Mouse (Mus musculus) neural tube, embryonic 11.5 days (tissue): ENCODE data around the gene Hivep2. TPM values are rescaled to one million over a fixed set of nuclear protein-coding genes. Genes with fewer than 3 reads are reported as not detected.

Experiments used
- ATAC-seq: fragments of 200-750 bp; cut with Nextera tagmentation; 2 replicates; pipeline ENCODE4 v1.8.0; 2017; ENCODE audit warnings: moderate number of reproducible peaks, mild to moderate bottlenecking, moderate TSS enrichment, moderate library complexity; ENCODE audit not compliant: insufficient read depth, low FRiP score, low TSS enrichment
- DNase-seq: peaks from one replicate; pipeline ENCODE4 v3.0.0-alpha.2; 2015; ENCODE audit warnings: low spot score
- H3K27ac ChIP-seq: fragments of 300-500 bp; sonication (generic); 2 replicates; pipeline ENCODE4 v1.5.1; 2014; ENCODE audit warnings: low read depth, mild to moderate bottlenecking, low read length
- H3K27me3 ChIP-seq: fragments of 300-500 bp; sonication (generic); 2 replicates; pipeline ENCODE4 v1.6.1; 2014; ENCODE audit warnings: mild to moderate bottlenecking, low read length, mixed read lengths; ENCODE audit not compliant: control insufficient read depth, insufficient read depth
- H3K36me3 ChIP-seq: fragments of 300-500 bp; sonication (generic); 2 replicates; pipeline ENCODE4 v1.6.1; 2014; ENCODE audit warnings: mild to moderate bottlenecking, low read length, moderate library complexity, mixed read lengths; ENCODE audit not compliant: control insufficient read depth, insufficient read depth
- H3K4me1 ChIP-seq: fragments of 300-500 bp; sonication (generic); 2 replicates; pipeline ENCODE4 v1.6.1; 2014; ENCODE audit warnings: low read length, mixed read lengths; ENCODE audit not compliant: control insufficient read depth, insufficient read depth
- H3K4me2 ChIP-seq: fragments of 300-500 bp; sonication (generic); 2 replicates; pipeline ENCODE4 v1.6.1; 2014; ENCODE audit warnings: low read depth, mild to moderate bottlenecking, moderate library complexity
- H3K4me3 ChIP-seq: fragments of 300-500 bp; sonication (generic); 2 replicates; pipeline ENCODE4 v1.5.1; 2014; ENCODE audit warnings: low read depth, low read length
- H3K9ac ChIP-seq: fragments of 300-500 bp; sonication (generic); 2 replicates; pipeline ENCODE4 v1.6.1; 2014; ENCODE audit warnings: mild to moderate bottlenecking, low read length
- H3K9me3 ChIP-seq: fragments of 300-500 bp; sonication (generic); 2 replicates; pipeline ENCODE4 v1.6.1; 2016; ENCODE audit warnings: low read length; ENCODE audit not compliant: control insufficient read depth
- WGBS: fragments of 180-500 bp; shearing (Covaris S2); extraction: QIAGEN DNeasy Blood & Tissue Kit; methylation state at CpG from one replicate; pipeline ENCODE4 v1.1.7; 2014; 5-methylcytosine and 5-hydroxymethylcytosine counted together
- polyA plus RNA-seq: library from polyadenylated mRNA; unstranded; fragments of >200 nt; fragmentation: Nextera tagmentation; extraction: Ambion mirVana; gene quantifications from 2 replicates; pipeline ENCODE4 v1.2.1, GENCODE M21; 2014

Hivep2 gene
- polyA plus RNA-seq, 1 experiment from 2014 or later: 7.4 TPM

DNA sequence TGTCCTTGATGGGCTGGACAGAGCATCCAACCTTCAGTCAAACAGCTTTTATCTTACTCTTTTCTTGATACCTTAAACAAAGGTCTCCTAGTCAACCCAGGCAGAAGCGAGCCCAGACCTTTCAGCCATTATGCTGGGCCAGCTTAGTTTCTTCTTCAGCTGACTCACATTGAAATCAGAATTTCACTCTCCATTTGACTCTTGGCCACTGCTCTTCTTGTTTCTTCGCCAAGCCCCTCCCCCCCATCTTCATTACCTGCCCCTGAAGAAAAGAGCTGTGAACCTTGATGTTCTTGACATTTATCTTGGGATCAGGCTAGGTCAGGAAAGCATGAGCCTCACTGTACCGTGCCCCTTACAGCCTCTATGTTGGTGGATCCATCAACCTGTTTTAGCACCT lies 135.0 kb downstream of the Hivep2 start:
- Histone ChIP-seq H3K36me3 (no peaks in the 10 kb centered on the region), H3K4me1 (no peaks in the 10 kb centered on the region), H3K27me3 (no peaks in the 10 kb centered on the region), H3K27ac (no peak overlapping the region), H3K4me2 (no peak overlapping the region), H3K4me3 (no peak overlapping the region), H3K9ac (no peak overlapping the region), H3K9me3 (no peaks in the 10 kb centered on the region)
- ATAC-seq (no peak), DNase-seq (no peak)
- 88% methylated on average over 3 of the region's 3 CpGs for WGBS

DNA sequence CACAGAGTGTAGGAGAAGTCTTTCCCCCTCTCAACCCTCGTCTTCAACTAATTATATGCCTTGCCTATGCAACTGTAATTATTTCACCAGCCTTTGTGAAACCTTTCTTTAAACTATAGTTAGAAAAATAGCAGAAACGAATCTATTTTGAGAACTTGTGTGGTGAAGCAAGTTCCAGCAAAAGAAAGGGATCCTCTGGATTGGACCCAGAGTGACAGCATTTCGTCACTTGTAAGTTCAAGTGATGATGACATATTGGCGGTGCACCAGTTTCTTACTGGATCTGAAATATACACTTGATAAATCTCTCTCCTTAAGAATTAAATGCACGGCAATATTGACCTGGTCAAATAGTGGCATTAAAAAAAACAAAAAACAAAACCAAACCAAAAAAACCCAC lies 136.1 kb downstream of the Hivep2 start:
- Histone ChIP-seq H3K4me1 (no peaks in the 10 kb centered on the region), H3K27me3 (no peaks in the 10 kb centered on the region), H3K9me3 (no peaks in the 10 kb centered on the region), H3K36me3 (no peaks in the 10 kb centered on the region), H3K9ac (no peak overlapping the region), H3K4me3 (no peak overlapping the region), H3K4me2 (no peak overlapping the region), H3K27ac (no peak overlapping the region)
- 86% methylated on average over 5 of the region's 5 CpGs for WGBS
- DNase-seq: no peak
- ATAC-seq: no peak

DNA sequence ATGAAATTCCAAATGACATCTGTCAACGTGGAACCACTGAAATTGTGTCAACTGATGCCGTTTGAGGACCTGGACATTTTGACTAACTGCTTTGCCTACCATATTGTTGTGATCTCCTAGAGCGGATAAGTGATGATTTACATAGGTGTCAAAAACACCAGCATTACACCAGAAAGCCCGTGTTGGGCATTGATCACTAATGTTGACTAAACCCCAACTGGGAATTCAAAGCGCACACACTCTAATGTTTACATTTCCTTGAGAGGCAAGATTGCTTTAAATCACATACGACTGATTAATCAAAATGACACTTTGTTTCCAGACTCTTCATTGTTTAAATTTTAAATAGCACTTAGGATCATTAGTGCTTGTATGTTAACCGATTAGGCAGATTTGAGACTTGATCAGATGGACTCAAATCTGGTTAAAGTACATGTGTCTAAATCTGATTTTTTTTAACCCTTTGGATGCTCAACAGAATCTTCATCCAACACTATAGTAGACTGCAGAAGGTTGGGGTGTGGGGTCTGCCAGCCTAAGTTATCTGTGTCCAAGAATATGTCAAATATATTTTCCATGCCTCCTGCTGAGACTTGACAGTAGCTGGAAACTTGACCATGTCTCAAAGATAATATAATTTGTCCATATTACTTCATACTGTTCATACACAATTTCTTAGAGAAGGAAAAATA lies 142.3 kb downstream of the Hivep2 start:
- Histone ChIP-seq H3K9me3 (no peaks in the 10 kb centered on the region), H3K4me1 (no peaks in the 10 kb centered on the region), H3K36me3 (no peaks in the 10 kb centered on the region), H3K4me2 (no peak overlapping the region), H3K4me3 (no peak overlapping the region), H3K9ac (no peak overlapping the region), H3K27ac (no peak overlapping the region), H3K27me3 (no peaks in the 10 kb centered on the region)
- ATAC-seq (no peak), DNase-seq (no peak)
- WGBS: 75% methylated on average over 7 of the region's 7 CpGs

DNA sequence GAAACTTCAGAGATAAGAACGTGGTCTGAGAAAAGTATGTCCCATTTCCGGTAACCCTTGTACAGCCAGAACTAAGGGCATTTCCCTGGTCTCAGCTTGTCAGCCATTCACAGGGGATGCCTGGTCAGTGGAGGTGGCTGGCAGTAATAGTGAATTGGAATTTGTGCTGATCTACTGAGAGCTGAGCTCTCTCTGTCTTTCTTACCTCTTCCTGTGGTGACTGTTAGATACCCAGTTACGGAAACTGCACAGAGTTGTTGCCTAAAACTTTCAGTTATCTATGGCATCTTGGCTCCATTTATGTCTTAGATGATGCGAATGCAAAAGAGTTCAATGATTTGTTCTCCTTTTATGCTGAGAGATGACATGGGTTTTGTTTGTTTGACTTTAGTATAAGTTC lies 150.0 kb downstream of the Hivep2 start:
- Histone ChIP-seq H3K9ac (no peak overlapping the region), H3K4me1 (no peaks in the 10 kb centered on the region), H3K27me3 (no peaks in the 10 kb centered on the region), H3K9me3 (no peaks in the 10 kb centered on the region), H3K27ac (no peak overlapping the region), H3K4me3 (no peak overlapping the region), H3K36me3 (no peaks in the 10 kb centered on the region), H3K4me2 (no peak overlapping the region)
- DNase-seq: no peak
- WGBS: 84% methylated on average over 4 of the region's 4 CpGs
- ATAC-seq: no peak

DNA sequence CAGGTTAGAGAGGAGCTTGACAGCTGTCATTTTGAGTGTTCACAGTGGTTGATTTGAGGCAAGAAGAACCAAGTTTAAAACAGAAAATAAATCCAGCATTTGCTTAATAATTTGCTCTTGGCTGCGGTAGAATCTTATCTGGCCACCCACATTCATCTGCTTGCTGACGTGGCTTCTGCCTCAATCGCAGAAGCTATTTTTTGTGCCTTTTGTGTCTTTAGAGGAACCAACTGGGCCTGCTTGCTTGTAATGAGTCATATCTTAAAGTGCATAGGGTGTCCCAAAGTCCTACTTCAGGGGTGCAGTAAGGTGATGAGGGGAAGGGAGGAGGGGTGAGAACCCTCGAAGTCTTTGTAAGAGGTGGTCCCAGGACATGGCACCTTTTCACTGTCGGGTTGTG lies 151.1 kb downstream of the Hivep2 start:
- DNase-seq (no peak), ATAC-seq (no peak)
- no peaks in the 10 kb centered on the region for H3K27me3 ChIP-seq
- H3K36me3 ChIP-seq: no peaks in the 10 kb centered on the region
- H3K27ac ChIP-seq: no peak overlapping the region
- no peaks in the 10 kb centered on the region for H3K4me1 ChIP-seq
- WGBS: 89% methylated on average over 5 of the region's 5 CpGs
- H3K9ac ChIP-seq: no peak overlapping the region
- no peak overlapping the region for H3K4me2 ChIP-seq
- no peaks in the 10 kb centered on the region for H3K9me3 ChIP-seq
- no peak overlapping the region for H3K4me3 ChIP-seq

DNA sequence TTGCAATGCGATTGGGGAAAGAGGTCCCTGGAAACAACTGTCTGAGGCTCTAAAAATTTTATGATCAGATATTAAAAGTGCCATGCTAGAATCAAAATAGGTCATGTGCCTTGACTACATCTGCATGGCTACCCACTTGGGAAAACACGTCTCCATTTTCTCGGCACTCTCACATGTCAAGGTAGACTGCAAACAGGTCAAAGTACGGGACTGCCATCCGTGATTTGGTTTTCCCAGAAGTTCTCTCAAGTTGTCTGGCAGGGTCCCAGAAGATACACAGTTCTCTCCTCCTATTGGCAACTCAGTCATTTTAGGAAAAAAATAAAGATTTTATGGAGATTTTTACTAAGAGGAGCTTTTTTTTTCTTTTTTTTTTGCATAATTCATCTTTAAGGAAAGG lies 153.3 kb downstream of the Hivep2 start:
- Histone ChIP-seq H3K36me3 (no peaks in the 10 kb centered on the region), H3K27ac (no peak overlapping the region), H3K4me3 (no peak overlapping the region), H3K4me2 (no peak overlapping the region), H3K9me3 (no peaks in the 10 kb centered on the region), H3K4me1 (no peaks in the 10 kb centered on the region), H3K9ac (no peak overlapping the region), H3K27me3 (no peaks in the 10 kb centered on the region)
- ATAC-seq (no peak), DNase-seq (no peak)
- WGBS: 96% methylated on average over 5 of the region's 5 CpGs

DNA sequence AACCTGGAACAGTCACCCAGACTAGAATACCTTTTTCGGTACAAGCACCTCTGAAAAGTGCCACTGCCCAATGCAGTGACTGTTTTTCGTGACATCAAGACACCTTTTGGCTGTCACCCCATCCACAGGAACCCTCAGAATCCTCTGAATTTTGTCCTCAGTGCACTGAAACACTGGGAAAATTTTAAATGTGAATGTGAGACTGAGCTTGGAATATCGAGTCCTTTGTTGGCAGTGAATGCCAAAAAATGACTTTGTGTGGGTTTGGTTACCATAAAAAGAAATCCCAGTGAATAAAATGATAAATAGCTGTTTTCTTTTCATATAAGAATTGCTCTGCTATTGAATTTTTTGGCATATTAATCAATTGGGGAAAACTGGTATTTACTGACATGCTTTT lies 154.6 kb downstream of the Hivep2 start:
- Histone ChIP-seq H3K4me2 (no peak overlapping the region), H3K36me3 (no peaks in the 10 kb centered on the region), H3K27me3 (no peaks in the 10 kb centered on the region), H3K4me1 (no peaks in the 10 kb centered on the region), H3K9me3 (no peaks in the 10 kb centered on the region), H3K9ac (no peak overlapping the region), H3K27ac (no peak overlapping the region), H3K4me3 (no peak overlapping the region)
- no peak for ATAC-seq
- no peak for DNase-seq
- 85% methylated on average over 3 of the region's 3 CpGs for WGBS

DNA sequence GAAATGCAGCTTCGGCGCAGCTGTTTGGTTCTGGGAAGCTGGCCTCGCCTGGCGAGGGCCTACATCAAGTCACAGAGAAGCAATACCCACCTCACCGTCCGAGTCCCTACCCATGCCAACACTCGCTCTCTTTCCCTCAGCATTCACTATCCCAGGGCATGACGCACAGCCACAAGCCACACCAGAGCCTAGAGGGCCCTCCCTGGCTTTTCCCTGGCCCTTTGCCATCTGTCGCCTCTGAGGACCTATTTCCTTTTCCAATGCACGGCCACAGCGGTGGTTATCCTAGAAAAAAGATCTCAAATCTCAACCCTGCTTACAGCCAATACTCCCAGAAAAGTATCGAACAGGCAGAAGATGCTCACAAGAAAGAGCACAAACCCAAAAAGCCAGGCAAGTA lies 162.0 kb downstream of the Hivep2 start:
- H3K9ac ChIP-seq: no peak overlapping the region
- WGBS: 92% methylated on average over 12 of the region's 12 CpGs

DNA sequence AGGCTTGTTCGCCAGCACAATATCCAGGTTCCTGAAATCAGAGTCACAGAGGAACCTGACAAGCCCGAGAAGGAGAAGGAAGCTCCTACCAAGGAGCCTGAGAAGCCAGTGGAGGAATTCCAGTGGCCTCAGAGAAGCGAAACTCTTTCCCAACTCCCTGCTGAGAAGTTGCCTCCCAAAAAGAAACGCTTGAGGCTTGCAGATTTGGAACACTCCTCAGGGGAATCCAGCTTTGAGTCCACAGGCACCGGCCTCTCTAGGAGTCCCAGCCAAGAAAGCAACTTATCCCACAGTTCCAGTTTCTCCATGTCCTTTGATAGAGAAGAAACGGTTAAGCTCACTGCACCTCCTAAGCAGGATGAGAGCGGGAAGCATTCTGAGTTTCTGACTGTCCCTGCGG lies 164.4 kb downstream of the Hivep2 start:
- no peaks in the 10 kb centered on the region for H3K9me3 ChIP-seq
- no peaks in the 10 kb centered on the region for H3K27me3 ChIP-seq
- H3K9ac ChIP-seq: no peak overlapping the region
- ATAC-seq (no peak), DNase-seq (no peak)
- H3K4me2 ChIP-seq: no peak overlapping the region
- peaks cover 2% of the 10 kb centered on the region; the same call in 1 of the 2 replicates for H3K36me3 ChIP-seq
- WGBS: 75% methylated on average over 8 of the region's 8 CpGs
- no peaks in the 10 kb centered on the region for H3K4me1 ChIP-seq
- no peak overlapping the region for H3K4me3 ChIP-seq
- no peak overlapping the region for H3K27ac ChIP-seq

More for the DNA sequence above, 162.0 kb downstream of the Hivep2 start:
- no peak overlapping the region for H3K27ac ChIP-seq
- H3K4me2 ChIP-seq: no peak overlapping the region
- H3K4me1 ChIP-seq: no peaks in the 10 kb centered on the region
- ATAC-seq (no peak), DNase-seq (no peak)
- peaks cover 2% of the 10 kb centered on the region; the same call in 1 of the 2 replicates for H3K36me3 ChIP-seq
- H3K4me3 ChIP-seq: no peak overlapping the region
- H3K27me3 ChIP-seq: no peaks in the 10 kb centered on the region
- H3K9me3 ChIP-seq: no peaks in the 10 kb centered on the region
